Mouse (Mus musculus) left cerebral cortex, postnatal 4 days (tissue): ENCODE measurements around the gene Prkcsh. TPM values are rescaled to one million over a fixed set of nuclear protein-coding genes. Genes with fewer than 3 reads are reported as not detected.
A peak's percentile ranks its signal among the peaks of the same experiment; 100 is the strongest.

Experiments
- DNase-seq: peaks from one replicate; pipeline ENCODE4 v3.0.0-alpha.2; 2022
- intact Hi-C: fragments of 180-260 bp; cut with DNase I; formaldehyde crosslinking; loops from one replicate; pipeline ENCODE4 v1.15.1; 2025
- total RNA-seq, 2 experiments: library from RNA; stranded (reverse); gene quantifications; 2 replicates each; pipeline ENCODE4 v1.2.3; 2021

The Prkcsh gene
- 10 to 100 TPM; 89.6 to 95.2 TPM for total RNA-seq

DNA sequence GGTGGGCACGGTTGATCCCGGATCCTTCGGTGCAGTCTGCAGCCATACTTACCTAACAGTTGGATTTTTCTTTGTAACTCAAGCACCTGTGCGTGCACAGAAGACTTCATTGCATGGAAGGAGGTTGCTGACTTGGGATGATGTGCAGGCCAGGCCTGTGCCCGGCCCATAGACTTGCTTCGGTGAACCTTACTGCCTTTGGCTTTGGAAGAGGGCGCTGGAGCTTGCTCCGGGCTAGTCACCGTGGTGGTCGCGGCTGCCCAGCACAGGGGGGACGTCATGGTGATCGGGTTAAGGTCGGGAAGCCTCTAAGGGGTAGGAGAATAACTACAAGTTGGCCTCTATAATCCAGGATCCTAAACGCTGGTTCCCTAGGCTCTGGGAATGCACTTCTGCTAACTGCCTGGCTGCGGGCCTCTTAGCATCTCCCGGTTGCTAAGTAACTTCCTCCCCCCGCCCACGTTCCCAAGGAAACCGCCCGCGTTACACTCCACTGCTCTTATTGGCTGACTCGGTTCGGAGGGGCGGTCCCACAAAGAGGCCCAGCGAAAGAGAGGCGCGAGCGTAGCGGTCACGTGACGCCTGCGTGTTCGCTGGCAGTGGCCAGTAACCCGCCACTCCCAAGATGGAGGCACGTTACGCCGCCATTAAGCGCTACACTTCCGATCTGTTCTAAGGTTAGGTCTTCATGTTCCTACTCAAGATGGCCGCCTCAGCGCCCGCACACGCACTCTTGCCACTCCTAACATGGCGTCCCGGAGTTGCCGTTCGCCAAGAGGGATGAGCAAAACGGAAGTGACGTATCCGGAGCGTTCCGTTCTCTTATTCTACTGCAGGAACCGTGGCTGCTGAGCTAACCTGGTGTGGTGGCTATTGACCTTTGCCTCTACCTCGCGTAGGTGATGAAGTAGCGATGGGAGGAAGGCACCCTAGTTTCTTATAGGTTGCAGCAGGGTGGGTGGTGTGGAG lies at the start of gene Prkcsh, which contains the start of gene Ccdc151:
Gene Prkcsh, plus strand, starts transcription at position 613 of the 969 bp plus-strand sequence.
Gene Ccdc151, minus strand, starts transcription at position 441 of the 969 bp plus-strand sequence.
- DNase-seq: peak; percentile 99
- intact Hi-C loops: no loop called here

DNA sequence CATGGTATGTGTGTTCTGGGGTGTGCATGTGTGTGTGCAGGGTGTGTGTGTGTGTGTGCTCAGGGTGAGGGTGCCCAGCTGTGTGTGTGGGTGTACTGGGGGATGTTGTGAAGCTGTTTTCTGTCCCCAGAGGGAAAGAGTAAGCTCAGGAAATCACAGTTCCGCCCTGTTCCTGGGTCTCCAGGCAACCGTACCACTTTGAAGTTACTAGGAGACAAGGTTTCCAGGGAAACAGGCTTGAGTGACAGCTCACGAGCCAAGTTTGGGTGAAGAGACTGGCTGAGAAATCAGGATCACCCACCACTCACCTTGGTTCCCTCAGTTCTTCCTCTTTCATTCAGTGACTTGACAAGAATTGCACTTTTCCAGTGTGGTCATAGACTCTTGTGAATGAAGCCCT lies 49.0 kb upstream of the Prkcsh start:
- no peak for DNase-seq
- intact Hi-C loops: no loop called here

DNA sequence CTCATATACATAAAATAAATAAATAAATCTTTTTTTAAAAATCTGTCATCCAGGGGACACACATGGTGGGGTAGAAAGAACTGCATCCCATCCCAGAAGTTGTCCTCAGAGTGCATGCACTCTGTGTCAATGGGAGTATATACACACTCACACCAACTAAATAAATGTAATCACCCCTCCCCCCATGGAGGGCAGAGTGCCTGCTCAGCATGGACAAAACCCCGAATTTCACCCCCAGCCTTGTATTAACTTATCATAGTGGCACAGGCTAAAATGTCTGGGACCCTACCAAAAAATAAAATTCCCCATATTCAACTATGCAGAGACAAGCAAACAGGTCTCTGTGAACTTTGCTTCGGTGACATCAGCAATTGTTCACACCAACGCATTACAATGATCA lies 48.0 kb upstream of the Prkcsh start:
- intact Hi-C loops: no loop called here
- DNase-seq: no peak

- intact Hi-C loops: no loop called here
Observed at GRCm38 (mm10) chr9:21955225-21955569, 47.4 kb upstream of the Prkcsh start.

DNA sequence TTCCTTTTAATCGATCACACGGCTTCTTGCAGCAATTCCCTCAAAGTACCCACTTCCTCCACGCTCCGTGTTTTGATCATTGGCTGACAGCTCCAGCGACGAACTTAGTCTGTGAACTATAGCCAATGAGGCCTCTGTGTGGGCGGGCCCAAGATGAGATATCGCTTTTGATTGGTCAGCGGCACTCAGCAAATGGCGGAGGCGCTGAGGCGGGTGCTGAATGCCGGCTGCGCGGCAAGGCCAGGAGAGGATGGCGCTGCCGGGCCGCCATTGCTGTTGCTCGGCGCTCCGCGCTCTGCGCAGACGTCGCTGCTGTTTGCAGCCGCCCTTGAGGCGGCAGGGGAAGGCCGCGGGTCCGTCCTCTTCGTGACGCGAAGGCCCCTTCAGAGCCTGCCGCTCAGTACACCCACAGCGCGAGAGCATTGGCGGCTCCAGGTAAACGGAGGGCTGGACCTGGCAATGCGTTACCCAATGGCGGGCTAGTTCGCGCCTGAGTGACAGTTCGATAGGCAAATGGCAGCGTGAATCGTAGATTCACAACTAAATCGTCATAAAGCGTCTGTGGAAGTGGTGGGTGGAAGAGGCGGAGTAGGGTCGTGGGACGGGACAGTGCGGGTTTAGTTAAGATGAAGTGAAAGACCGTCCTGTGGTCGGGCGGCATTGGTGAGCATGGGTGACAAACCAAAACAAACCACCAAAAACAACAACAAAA lies 46.9 kb upstream of the Prkcsh start, which contains the start of gene Swsap1:
Gene Swsap1, plus strand, starts transcription at position 186 of the 712 bp plus-strand sequence.
- intact Hi-C loops: no loop called here
- DNase-seq: peak; percentile 98

More at GRCm38 (mm10) chr9:21955225-21955569, 47.4 kb upstream of the Prkcsh start:
- no peak for DNase-seq

DNA sequence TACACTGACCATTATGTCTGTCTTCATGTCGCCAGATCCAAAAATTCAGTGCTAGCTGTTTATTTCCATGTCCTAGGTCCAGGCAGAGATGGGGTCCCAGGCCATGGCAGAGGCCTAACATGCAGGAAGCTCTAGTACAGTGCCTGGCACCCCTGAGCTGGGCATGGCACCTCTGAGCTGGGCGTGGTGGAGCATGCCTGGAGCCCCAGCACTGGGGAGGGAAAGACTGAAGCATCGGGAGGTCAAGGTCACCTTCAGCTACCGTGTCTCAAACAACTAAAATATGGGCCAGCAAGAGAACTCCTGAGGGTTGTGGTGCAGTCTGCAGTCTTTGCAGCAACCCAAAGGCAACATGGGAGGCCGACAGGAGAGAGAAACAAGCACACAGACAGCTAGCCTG lies 44.2 kb upstream of the Prkcsh start:
- intact Hi-C loops: no loop called here

DNA sequence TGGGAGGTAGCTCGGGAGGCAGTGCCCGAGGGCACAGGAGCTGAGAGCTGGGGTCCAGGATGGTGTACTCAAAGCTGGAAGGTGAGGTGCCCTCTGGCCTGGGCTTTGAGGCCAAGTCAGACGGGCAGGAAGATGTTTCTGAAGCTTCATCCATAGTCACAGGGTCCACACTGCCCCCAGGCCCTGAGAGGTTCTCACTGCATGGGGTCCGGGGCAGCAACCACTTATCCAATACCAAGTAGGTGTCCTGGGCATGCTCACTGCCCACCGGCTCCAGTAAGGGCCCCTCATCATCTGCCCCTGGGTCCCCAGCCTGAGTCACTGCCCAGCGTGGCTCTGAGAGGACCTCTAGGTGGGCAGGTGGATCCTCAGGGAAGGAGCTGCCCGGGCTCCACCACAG lies 43.4 kb upstream of the Prkcsh start:
- DNase-seq: no peak
- intact Hi-C loops: no loop called here

More for the DNA sequence above, 44.2 kb upstream of the Prkcsh start:
- DNase-seq: no peak

GRCm38 (mm10) chr9:21960135-21960534 lies 42.5 kb upstream of the Prkcsh start:
- DNase-seq: no peak
- intact Hi-C loops: no loop called here

DNA sequence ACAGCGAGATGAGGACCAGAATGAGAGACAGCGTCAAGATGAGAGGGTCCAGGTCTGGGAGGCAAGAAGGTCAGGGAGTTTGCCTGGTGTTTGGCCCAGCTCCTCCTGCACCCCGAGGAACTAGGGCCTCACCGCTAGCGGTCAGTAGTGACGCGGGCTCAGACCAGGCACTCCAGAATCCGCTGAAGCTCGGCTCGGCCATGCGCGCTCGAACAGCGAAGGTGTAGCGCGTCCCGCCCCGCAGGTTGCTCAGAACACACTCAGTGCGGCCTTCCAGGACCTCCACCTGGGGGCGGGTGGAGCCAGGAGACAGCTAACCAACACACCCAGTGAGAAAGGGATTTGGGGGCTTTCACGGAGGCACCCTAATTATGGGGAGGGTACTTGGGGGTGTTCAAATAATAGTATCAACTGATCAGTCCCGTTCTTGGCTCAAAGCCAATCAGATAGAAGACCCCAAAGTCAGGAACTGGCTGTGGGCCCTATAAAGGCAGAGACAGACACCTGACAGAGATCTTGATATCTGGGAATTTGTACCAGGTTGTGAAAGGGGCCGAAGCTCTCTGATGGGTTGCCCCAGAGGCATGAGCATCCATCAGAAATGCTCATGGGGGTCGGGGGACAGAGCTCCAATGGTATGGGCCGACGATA lies 41.9 kb upstream of the Prkcsh start:
- DNase-seq: no peak
- intact Hi-C loops: no loop called here

- intact Hi-C loops: no loop called here
- DNase-seq: no peak
Observed at GRCm38 (mm10) chr9:21961366-21961980, 41.1 kb upstream of the Prkcsh start.

DNA sequence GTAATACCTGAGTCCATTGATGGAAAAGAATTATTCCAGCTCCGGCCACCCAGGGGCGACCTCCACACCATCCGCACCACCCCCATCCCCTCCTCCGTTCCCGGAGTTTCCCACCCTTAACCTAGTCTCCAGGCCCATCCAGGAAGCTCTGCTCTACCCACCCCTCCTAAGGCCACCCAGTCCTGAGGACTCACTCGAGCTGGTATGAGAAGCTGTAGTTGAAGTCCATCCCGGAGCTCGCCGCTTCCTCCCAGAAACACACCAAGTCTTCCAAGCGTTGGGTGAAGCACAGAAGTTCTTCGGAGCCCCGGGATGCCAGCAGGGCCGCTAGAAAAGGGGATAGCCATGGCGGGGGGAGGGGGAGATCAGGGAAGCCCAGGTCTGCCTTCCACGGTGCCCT lies 40.6 kb upstream of the Prkcsh start:
- intact Hi-C loops: no loop called here

GRCm38 (mm10) chr9:21962416-21963059 lies 40.1 kb upstream of the Prkcsh start:
- peak; percentile 57 for DNase-seq
- intact Hi-C loops: no loop called here

More for the DNA sequence above, 40.6 kb upstream of the Prkcsh start:
- no peak for DNase-seq

GRCm38 (mm10) chr9:21963417-21963816 lies 39.2 kb upstream of the Prkcsh start, which contains the start of gene Epor:
Gene Epor (minus strand): TSS chr9:21963506.
- intact Hi-C loops: no loop called here
- DNase-seq: no peak

- intact Hi-C loops: no loop called here
Observed at GRCm38 (mm10) chr9:21968883-21969282, 33.7 kb upstream of the Prkcsh start.

GRCm38 (mm10) chr9:21969304-21969703 lies 33.3 kb upstream of the Prkcsh start:
- intact Hi-C loops: no loop called here

More at GRCm38 (mm10) chr9:21968883-21969282, 33.7 kb upstream of the Prkcsh start:
- DNase-seq: no peak

DNA sequence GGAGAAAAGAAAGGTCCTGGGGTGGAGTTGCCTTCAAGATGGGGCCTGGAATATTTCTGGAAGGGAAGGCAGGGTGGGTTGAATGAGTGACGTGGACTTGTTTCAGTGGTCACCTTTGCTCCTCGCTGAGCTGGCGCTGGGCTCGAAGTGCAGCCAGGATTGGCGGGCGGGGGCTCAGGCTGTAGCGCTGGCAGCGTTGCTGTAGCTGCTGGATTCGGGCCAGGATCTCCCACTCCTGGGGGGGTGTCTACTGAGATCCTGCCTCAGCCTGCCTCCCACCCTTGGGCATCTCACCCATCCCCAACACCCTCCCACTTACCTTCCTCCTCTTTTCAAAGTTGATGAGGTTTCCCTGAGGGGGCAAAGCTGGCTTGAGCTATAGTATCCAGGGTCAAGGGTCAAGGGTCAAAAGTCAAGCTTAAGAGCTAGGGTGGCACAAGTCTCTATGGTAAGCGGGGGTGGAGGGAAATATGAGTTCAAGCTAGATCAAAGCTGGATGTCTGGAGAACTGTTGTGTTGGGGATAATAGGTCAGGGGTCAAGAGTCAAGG lies 25.9 kb upstream of the Prkcsh start:
- no peak for DNase-seq
- intact Hi-C loops: no loop called here

More at GRCm38 (mm10) chr9:21969304-21969703, 33.3 kb upstream of the Prkcsh start:
- no peak for DNase-seq

- intact Hi-C loops: no loop called here
- DNase-seq: peak; percentile 74
Observed at GRCm38 (mm10) chr9:21977331-21977730, 25.3 kb upstream of the Prkcsh start.

DNA sequence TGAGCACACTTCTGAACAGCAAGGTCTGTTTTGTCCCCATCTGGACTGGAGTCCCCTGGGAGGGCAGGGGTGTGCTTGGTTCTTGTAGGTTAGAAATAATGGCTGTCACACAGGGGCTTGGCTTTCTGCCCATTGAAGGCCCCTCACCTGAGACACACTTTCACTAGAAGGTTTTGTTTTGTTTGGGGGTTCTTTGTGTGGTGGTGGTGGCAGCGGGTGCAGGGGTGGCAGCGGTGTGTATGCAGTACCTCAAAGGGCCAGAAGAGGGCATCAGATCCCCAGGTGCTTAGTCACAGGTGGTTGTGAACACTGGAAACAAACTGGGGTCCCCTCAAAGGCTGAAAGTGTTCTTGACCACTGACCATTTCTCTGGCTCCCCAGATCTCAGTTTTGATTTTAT lies 24.6 kb upstream of the Prkcsh start:
- intact Hi-C loops: no loop called here
- DNase-seq: no peak

DNA sequence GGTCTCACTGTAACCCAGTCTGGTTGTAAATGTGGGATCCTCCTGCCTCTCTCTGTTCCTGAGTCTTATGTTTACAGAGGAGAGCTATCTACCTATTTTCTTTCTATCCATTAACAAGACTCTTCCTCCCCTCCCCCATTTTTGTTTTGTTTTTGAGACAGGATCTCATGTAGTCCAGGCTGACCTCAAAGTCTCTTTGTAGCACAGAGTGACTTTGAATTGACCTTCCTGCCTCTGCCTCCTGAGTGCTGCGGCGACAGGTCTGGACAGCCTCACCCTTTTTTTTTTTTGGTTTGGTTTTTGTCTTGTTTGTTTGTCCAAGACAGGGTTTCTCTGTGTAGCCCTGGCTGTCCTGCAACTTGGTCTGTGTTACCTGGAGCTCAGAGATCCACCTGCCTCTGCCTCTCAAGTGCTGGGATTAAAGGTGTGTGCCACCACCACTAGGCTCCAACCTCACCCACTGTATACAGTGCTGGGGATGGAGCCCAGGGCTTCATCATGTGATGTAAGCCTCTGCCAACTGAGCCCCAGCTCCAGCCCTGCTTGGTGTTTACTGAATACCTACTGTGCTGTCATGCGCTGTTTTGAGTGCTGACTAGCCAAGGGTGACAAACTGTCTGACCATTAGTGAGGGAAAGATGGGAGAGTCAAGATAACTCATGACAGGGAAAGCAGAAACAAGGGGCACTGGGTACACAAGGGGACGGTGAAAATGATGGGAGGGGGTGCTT lies 24.0 kb upstream of the Prkcsh start:
- intact Hi-C loops: no loop called here
- DNase-seq: no peak
